Mouse (Mus musculus): ENCODE data around the gene Fam83f.

Fam83f gene

GRCm38 (mm10) chr15:80671295-80672252 is at the start of gene Fam83f:
Gene Fam83f (plus strand): TSS chr15:80671847.
- peak in 1 of 2 experiments; percentile 62 for DNase-seq (ENCODE audit: low spot score in 2 of 2)

GRCm38 (mm10) chr15:80623171-80623837 is 48.3 kb upstream of the Fam83f start:
- peak; percentile 66 to 68 for DNase-seq (ENCODE audit: low spot score in 2 of 2)

GRCm38 (mm10) chr15:80626472-80626871 is 45.2 kb upstream of the Fam83f start:
- DNase-seq (ENCODE audit: low spot score in 2 of 2), result no peak

GRCm38 (mm10) chr15:80630147-80630546 is 41.5 kb upstream of the Fam83f start:
- peak in 1 of 2 experiments; percentile 29 for DNase-seq (ENCODE audit: low spot score in 2 of 2)

- no peak for DNase-seq (ENCODE audit: low spot score in 2 of 2)
Measured at GRCm38 (mm10) chr15:80630711-80631110, 40.9 kb upstream of the Fam83f start.

- DNase-seq (ENCODE audit: low spot score in 2 of 2), result no peak
Measured at GRCm38 (mm10) chr15:80631311-80631710, 40.3 kb upstream of the Fam83f start.

- DNase-seq (ENCODE audit: low spot score in 2 of 2), result no peak
Measured at GRCm38 (mm10) chr15:80632280-80632893, 39.3 kb upstream of the Fam83f start.

GRCm38 (mm10) chr15:80634391-80635193 is 37.1 kb upstream of the Fam83f start:
- DNase-seq (ENCODE audit: low spot score in 2 of 2), result peak in 1 of 2 experiments; percentile 65

- DNase-seq (ENCODE audit: low spot score in 2 of 2), result no peak
Measured at GRCm38 (mm10) chr15:80636757-80637372, 34.8 kb upstream of the Fam83f start.

- DNase-seq (ENCODE audit: low spot score in 2 of 2), result peak in 1 of 2 experiments; percentile 24
Measured at GRCm38 (mm10) chr15:80639071-80639702, 32.5 kb upstream of the Fam83f start.

- no peak for DNase-seq (ENCODE audit: low spot score in 2 of 2)
Measured at GRCm38 (mm10) chr15:80639874-80640273, 31.8 kb upstream of the Fam83f start.

GRCm38 (mm10) chr15:80641702-80642435 is 29.8 kb upstream of the Fam83f start:
- DNase-seq (ENCODE audit: low spot score in 2 of 2), result no peak

- no peak for DNase-seq (ENCODE audit: low spot score in 2 of 2)
Measured at GRCm38 (mm10) chr15:80645006-80645797, 26.4 kb upstream of the Fam83f start.

GRCm38 (mm10) chr15:80648977-80649606 is 22.6 kb upstream of the Fam83f start:
- no peak for DNase-seq (ENCODE audit: low spot score in 2 of 2)

- DNase-seq (ENCODE audit: low spot score in 2 of 2), result no peak
Measured at GRCm38 (mm10) chr15:80650412-80650811, 21.2 kb upstream of the Fam83f start.

GRCm38 (mm10) chr15:80653865-80654264 is 17.8 kb upstream of the Fam83f start:
- DNase-seq (ENCODE audit: low spot score in 2 of 2), result no peak

- no peak for DNase-seq (ENCODE audit: low spot score in 2 of 2)
Measured at GRCm38 (mm10) chr15:80658815-80659471, 12.7 kb upstream of the Fam83f start.

GRCm38 (mm10) chr15:80660963-80661362 is 10.7 kb upstream of the Fam83f start:
- no peak for DNase-seq (ENCODE audit: low spot score in 2 of 2)
